Mouse (Mus musculus): ENCODE data around the gene Fos. TPM values are rescaled to one million over a fixed set of nuclear protein-coding genes. Genes with fewer than 3 reads are reported as not detected.

Fos gene
- polyA plus RNA-seq, 1 experiment from 2014 or later: 33.8 TPM

GRCm38 (mm10) chr12:85433850-85434249 is 39.8 kb upstream of the Fos start:
- DNase-seq (ENCODE audit: low spot score) (no peak), ATAC-seq (no peak)
- H3K4me2 ChIP-seq (replicated peaks; ENCODE audit: low read depth, low read length): no peak overlapping the region
- no peaks in the 10 kb centered on the region for H3K36me3 ChIP-seq (ENCODE audit: insufficient read depth, low read length)
- no peak overlapping the region for H3K4me3 ChIP-seq (ENCODE audit: low read depth, low read length)
- no peaks in the 10 kb centered on the region for H3K27me3 ChIP-seq (replicated peaks; ENCODE audit: insufficient read depth, low read length)
- no peaks in the 10 kb centered on the region for H3K9me3 ChIP-seq (ENCODE audit: low read length)
- TF ChIP-seq CTCF (IDR thresholded peaks at IDR 0.05) (no peak), EP300 (IDR thresholded peaks at IDR 0.05) (no peak)
- H3K9ac ChIP-seq (replicated peaks; ENCODE audit: low read depth): no peak overlapping the region
- H3K4me1 ChIP-seq (ENCODE audit: insufficient read depth, low read depth, low read length): 0 out of 2 replicates have a peak, but pooled peaks cover 3% of the 10 kb centered on the region
- 47% methylated on average over 3 of the region's 3 CpGs for WGBS
- H3K27ac ChIP-seq (ENCODE audit: low read length): no peak overlapping the region

DNA sequence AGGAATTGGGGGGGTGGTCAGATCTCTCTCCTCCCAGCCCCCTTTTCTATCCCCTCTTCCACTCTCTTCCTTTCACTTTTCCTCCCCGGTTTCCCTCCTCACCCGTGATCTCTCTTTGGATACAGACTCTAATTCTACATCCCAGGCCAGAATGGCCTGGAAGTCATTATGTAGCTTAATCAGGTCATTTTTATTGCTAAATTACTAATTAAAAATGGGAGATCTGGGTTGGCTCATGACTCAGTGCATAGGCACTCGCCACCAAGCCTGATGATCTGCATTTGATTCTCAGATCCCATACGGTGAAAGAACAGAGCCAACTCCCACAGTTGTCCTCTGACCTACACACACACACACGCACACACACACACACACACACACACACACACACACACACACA is 39.2 kb upstream of the Fos start:
- ATAC-seq (no peak), DNase-seq (ENCODE audit: low spot score) (no peak)
- Histone ChIP-seq H3K4me2 (replicated peaks; ENCODE audit: low read depth, low read length) (no peak overlapping the region), H3K4me1 (ENCODE audit: insufficient read depth, low read depth, low read length) (0 out of 2 replicates have a peak, but pooled peaks cover 3% of the 10 kb centered on the region), H3K27ac (ENCODE audit: low read length) (no peak overlapping the region), H3K36me3 (ENCODE audit: insufficient read depth, low read length) (no peaks in the 10 kb centered on the region), H3K9me3 (ENCODE audit: low read length) (no peaks in the 10 kb centered on the region), H3K27me3 (replicated peaks; ENCODE audit: insufficient read depth, low read length) (no peaks in the 10 kb centered on the region), H3K4me3 (ENCODE audit: low read depth, low read length) (no peak overlapping the region), H3K9ac (replicated peaks; ENCODE audit: low read depth) (no peak overlapping the region)
- no peak for TF ChIP-seq EP300 (IDR thresholded peaks at IDR 0.05)
- no peak for TF ChIP-seq CTCF (IDR thresholded peaks at IDR 0.05)
- 82% methylated on average over 5 of the region's 5 CpGs for WGBS

- DNase-seq (ENCODE audit: low spot score): peak; percentile 84
- peak; percentile 81 for ATAC-seq
- H3K9ac ChIP-seq (replicated peaks; ENCODE audit: low read depth): no peak overlapping the region
These were observed 37.6 kb upstream of the Fos start for GRCm38 (mm10) chr12:85436021-85436621.

DNA sequence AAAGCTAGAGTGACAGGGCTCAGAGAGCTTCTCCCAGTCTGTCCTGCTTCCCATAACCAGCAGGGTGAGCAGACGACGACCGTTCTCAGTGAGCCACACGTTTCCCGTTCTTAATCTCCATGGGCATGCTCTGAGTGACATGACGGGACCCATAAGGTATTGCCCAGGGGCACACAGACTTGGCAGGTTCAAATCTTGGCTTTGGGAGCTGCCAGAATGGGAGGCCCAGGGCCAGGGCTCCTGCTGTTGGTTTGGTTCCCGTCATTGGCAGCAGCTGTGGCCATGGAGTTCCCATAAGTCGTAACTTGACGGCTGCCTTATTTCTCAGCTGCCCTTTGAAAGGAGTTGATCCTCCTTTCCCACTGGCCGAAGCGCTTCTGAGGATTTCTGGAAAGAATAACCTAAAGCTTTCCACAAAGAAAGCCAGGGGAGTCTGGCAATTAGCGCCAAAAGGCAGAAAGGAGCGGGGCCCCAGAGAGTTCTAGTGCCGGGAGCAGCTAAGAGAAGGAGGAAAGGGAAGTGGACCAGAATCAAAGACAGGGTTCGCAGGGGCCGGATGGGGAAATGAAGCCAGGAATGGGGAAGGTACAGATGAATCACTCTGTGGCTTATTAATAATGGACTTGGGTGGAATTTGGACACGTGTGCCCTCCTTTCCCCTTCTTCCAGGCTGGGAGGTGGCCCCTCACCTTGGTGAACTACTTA is 36.4 kb upstream of the Fos start:
- Histone ChIP-seq H3K36me3 (ENCODE audit: insufficient read depth, low read length) (no peaks in the 10 kb centered on the region), H3K27ac (ENCODE audit: low read length) (peak overlapping the region; percentile 51), H3K9me3 (ENCODE audit: low read length) (no peaks in the 10 kb centered on the region), H3K27me3 (replicated peaks; ENCODE audit: insufficient read depth, low read length) (no peaks in the 10 kb centered on the region), H3K4me1 (ENCODE audit: insufficient read depth, low read depth, low read length) (0 out of 2 replicates have a peak, but pooled peaks cover 3% of the 10 kb centered on the region), H3K4me3 (ENCODE audit: low read depth, low read length) (no peak overlapping the region), H3K4me2 (replicated peaks; ENCODE audit: low read depth, low read length) (no peak overlapping the region), H3K9ac (replicated peaks; ENCODE audit: low read depth) (no peak overlapping the region)
- TF ChIP-seq CTCF (IDR thresholded peaks at IDR 0.05): peak; percentile 49
- TF ChIP-seq EP300 (IDR thresholded peaks at IDR 0.05): no peak
- DNase-seq (ENCODE audit: low spot score) (peak; percentile 58), ATAC-seq (peak; percentile 46)
- WGBS: 52% methylated on average over 17 of the region's 17 CpGs

More at GRCm38 (mm10) chr12:85436021-85436621, 37.6 kb upstream of the Fos start:
- Histone ChIP-seq H3K27me3 (replicated peaks; ENCODE audit: insufficient read depth, low read length) (no peaks in the 10 kb centered on the region), H3K4me3 (ENCODE audit: low read depth, low read length) (no peak overlapping the region), H3K36me3 (ENCODE audit: insufficient read depth, low read length) (no peaks in the 10 kb centered on the region), H3K27ac (ENCODE audit: low read length) (peak overlapping the region; percentile 40; the same call in 1 of the 2 replicates), H3K9me3 (ENCODE audit: low read length) (no peaks in the 10 kb centered on the region), H3K4me2 (replicated peaks; ENCODE audit: low read depth, low read length) (no peak overlapping the region), H3K4me1 (ENCODE audit: insufficient read depth, low read depth, low read length) (0 out of 2 replicates have a peak, but pooled peaks cover 3% of the 10 kb centered on the region)
- TF ChIP-seq CTCF (IDR thresholded peaks at IDR 0.05) (no peak), EP300 (IDR thresholded peaks at IDR 0.05) (no peak)
- WGBS: 32% methylated on average over 10 of the region's 10 CpGs

GRCm38 (mm10) chr12:85443456-85443855 is 30.2 kb upstream of the Fos start:
- H3K27me3 ChIP-seq (replicated peaks; ENCODE audit: insufficient read depth, low read length): no peaks in the 10 kb centered on the region

DNA sequence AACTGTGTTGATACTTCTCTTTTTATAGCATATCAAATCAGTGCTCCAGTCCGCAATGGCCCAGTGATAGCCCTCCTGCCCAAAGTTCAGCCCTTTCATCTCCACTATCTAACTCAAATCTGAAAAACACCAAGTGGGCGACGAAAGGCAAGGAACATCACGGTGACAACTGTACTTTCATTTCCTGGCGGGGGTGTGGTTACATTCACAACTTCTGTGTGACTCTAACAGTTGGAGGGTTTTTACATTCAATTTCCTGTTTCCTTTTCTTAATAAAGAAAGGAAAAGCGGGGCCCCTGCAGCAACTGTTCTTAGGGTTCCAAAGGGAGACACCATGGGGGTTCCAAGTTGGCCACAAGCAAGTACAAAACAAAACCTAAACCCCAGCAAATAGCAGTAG is 29.0 kb upstream of the Fos start:
- H3K4me3 ChIP-seq (ENCODE audit: low read depth, low read length): no peak overlapping the region
- H3K27me3 ChIP-seq (replicated peaks; ENCODE audit: insufficient read depth, low read length): no peaks in the 10 kb centered on the region
- H3K27ac ChIP-seq (ENCODE audit: low read length): no peak overlapping the region
- no peak for ATAC-seq
- no peaks in the 10 kb centered on the region for H3K36me3 ChIP-seq (ENCODE audit: insufficient read depth, low read length)
- H3K9ac ChIP-seq (replicated peaks; ENCODE audit: low read depth): no peak overlapping the region
- 34% methylated on average over 6 of the region's 6 CpGs for WGBS
- peak overlapping the region; percentile 36 for H3K4me2 ChIP-seq (replicated peaks; ENCODE audit: low read depth, low read length)
- peak; percentile 35 for DNase-seq (ENCODE audit: low spot score)
- H3K4me1 ChIP-seq (ENCODE audit: insufficient read depth, low read depth, low read length): no peaks in the 10 kb centered on the region
- H3K9me3 ChIP-seq (ENCODE audit: low read length): no peaks in the 10 kb centered on the region
- TF ChIP-seq CTCF (IDR thresholded peaks at IDR 0.05) (no peak), EP300 (IDR thresholded peaks at IDR 0.05) (no peak)

More at GRCm38 (mm10) chr12:85443456-85443855, 30.2 kb upstream of the Fos start:
- no peaks in the 10 kb centered on the region for H3K36me3 ChIP-seq (ENCODE audit: insufficient read depth, low read length)
- DNase-seq (ENCODE audit: low spot score): no peak
- H3K9me3 ChIP-seq (ENCODE audit: low read length): no peaks in the 10 kb centered on the region
- no peak for TF ChIP-seq CTCF (IDR thresholded peaks at IDR 0.05)
- TF ChIP-seq EP300 (IDR thresholded peaks at IDR 0.05): no peak
- H3K4me1 ChIP-seq (ENCODE audit: insufficient read depth, low read depth, low read length): no peaks in the 10 kb centered on the region
- H3K4me2 ChIP-seq (replicated peaks; ENCODE audit: low read depth, low read length): no peak overlapping the region
- ATAC-seq: no peak
- no peak overlapping the region for H3K4me3 ChIP-seq (ENCODE audit: low read depth, low read length)
- no peak overlapping the region for H3K27ac ChIP-seq (ENCODE audit: low read length)
- 90% methylated on average over 1 of the region's 1 CpGs for whole genome bisulfite sequencing
- no peak overlapping the region for H3K9ac ChIP-seq (replicated peaks; ENCODE audit: low read depth)
